Mouse (Mus musculus) neural tube, embryonic 10.5 days (tissue): ENCODE measurements at regions not wholly inside any gene's neighbourhood (a gene's known extent, or its start where the extent isn't known, plus 50 kb on each side); places are given as distances from the start of the nearest gene placed in this dataset.

Experiments
- DNase-seq: peaks from one replicate; pipeline ENCODE4 v3.0.0-alpha.2; 2017; ENCODE audit warnings: low spot score; ENCODE audit errors: extremely low spot score

DNA sequence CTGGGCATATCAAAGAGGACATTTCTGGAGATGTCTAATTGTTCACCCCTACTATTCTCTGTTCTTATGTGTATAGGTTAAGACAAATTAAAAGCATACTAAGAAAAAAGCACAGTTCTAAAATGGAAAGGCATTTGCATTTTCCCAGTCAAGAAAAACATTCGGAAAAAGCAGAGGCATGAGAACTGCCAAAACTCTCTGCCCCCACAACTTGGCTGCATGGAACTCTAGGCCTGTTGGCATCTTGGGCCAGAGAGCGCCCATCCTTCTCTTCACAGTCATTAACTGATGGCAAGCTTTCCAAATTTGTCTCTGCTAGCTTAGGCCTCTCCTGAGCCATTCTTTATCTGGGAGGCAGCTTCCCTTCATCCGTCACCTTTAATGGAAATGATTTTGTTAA, 281.6 kb downstream of the Tex13c3 start:
- no peak for DNase-seq

DNA sequence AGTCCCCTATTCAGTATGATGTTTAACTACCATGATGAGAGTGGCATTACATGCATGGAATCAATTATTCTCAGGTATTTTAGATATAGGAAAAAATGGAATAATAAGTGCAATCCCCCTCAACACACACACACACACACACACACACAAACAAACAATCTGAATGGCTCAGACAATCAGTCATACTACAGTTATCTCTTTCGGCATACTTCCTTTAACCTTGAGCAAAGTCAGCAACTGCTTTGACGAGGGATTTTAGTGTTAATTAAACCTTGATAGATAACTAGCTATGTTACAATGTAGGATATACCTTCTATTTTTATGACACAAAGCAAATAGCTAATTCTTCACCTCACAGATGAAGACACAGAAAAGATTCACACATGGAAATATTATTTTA, 312.1 kb downstream of the Tex13c3 start:
- DNase-seq: no peak

DNA sequence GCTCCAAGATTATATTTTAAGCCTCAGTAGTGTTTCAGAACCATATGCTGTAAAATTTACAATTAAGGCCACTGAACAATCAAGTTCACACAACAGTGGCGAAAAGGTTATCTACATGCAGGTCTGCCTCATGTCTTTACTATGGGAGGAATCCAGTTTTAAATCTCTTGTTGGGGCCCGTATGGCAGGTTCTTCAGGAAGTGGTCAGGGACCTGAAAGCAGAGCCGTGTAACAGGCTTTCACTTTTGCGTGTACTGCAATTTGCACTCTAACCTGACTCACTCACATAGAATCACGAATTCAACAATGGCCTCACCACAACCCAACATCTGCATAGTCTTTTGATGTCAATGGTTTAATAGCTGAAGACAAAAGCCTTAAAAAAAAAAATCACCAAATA, 312.6 kb downstream of the Tex13c3 start:
- no peak for DNase-seq

DNA sequence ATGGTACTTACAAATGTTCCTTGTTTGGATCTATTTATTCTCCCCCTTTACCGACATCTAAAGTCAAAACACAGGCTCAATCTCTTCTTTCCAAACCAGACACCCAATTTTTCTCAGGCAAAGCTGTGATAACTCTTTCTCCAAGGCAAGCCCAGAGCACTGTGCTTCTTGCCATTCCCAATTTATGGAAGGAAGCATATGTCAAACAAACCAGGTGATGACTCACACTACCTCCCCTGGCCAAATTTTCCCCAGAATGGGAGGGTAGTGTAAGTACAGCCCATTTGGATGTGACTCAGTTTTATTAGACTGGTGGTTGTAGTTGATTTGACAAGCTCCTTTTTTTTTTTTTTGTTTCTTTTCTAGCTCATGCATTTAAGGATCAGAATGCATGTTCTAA, 313.0 kb downstream of the Tex13c3 start:
- no peak for DNase-seq

DNA sequence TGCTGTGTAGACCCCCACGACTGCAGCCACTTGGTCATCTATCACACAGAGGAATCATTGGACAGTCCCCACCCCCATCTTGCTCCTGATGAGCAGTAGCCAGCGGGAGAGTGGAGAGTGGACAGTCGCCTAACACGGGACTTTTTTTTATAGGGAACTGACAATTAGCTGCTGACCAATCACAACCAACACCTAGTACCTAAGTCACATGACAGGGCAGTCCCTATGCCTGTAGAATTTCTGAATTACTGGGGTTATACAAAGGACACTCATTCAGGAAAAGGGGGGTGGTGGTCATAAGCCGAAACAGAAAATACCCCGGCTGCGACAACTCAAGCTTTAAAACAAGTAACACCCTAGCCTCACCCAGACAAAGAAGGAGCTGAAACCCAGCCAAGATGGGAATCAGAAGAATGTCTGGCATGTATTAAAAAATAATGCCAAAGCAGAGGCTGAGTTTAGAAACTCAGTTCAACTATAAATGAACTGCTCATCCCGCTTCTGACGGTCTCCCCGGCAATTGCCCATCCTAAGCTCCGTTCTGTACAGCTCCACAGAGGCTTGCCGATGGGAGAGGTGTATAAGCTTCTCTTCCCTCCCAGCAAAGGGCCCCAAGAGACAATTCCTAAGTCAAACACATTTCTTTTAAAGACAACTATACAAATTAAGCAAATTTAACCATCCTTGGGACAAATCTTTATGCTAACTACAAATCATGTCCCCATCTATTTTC, 313.8 kb downstream of the Tex13c3 start:
- DNase-seq: no peak

DNA sequence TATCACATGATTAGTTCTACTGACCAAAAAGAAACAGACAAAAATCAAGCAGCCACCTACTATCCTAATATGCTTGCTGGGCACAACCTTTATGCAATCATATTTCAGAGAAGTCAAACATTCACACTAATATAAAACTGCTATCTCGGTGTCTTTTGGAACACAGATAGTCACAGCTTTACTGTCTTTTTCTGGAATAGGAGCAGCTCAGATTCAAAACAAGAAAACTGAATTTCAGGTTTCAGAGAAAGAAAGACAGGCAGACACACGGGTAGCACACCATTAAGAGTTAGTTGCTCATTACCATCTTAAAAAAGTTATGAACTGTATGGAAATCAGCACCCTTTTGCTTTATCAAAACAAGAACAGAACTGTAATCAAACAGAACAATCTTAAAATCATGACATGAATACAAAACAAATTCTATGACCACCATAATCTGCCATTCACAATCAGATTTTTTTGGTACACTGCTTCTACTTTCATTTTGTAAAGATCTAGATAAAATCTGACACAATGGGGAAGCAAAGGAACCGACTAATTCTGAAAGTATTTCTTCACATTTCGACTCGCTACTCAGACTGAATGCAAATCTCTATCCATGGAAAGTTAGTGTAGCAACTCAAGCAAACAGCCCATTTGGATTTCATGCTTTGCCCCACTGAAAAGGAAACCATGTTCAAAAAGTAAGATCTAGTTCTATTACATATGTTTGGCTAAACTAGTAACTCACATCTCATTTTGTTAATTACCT, 315.1 kb downstream of the Tex13c3 start:
- no peak for DNase-seq

DNA sequence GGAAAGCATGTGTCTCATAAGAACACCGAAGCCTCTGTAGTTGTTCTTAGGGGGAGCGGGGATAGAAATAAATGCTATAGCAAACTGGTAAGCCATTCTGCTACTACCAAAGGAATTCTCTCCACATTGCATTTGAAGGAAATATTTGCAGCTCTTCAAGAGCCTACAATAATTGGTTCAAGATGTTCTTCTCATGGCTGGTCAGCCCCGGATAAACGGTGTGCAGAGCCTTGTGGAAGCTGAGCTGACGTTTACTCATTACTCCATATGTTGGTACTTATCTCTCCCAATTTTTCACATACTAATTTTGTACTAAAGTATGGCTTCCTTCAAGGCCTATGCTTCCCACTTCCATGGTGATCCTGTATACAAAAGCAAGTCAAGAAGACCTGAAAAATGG, 317.0 kb downstream of the Tex13c3 start:
- no peak for DNase-seq

DNA sequence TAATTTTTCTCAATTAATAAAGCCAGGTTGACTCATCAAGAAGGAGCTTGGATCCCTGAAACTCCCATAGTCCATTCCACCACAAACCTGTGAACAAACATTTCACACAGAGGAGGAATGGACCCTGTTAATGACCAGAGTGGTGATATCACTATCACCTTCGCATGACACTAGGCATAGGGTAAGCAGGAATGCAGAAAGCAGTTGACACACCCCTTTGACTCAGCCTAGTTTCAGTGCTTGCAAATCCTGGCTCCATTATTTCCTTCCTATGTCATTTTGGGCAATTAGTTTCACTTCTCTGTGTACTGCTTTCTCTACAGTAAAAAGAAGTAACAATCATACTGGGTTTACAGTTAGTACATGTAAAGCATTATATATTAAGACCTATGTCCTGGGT, 318.2 kb downstream of the Tex13c3 start:
- no peak for DNase-seq

DNA sequence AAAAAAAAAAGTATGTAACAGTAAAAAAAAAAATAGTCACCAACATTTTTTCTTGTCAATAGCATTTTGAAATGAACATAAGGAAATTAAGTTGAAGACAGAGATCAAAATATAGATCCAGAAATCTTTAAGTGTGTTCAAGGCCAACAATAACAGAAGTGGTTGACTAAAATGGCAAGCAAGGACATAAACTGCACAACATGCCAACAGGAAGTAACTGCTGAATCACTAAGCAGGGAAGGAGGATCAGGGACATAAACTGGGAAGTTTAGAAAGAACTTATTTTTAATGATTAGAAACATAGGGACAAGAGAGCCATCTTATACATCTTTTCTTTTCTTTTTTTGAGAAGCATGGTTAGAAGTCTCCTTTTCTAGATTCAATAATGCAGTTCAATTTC, 318.8 kb downstream of the Tex13c3 start:
- DNase-seq: no peak

DNA sequence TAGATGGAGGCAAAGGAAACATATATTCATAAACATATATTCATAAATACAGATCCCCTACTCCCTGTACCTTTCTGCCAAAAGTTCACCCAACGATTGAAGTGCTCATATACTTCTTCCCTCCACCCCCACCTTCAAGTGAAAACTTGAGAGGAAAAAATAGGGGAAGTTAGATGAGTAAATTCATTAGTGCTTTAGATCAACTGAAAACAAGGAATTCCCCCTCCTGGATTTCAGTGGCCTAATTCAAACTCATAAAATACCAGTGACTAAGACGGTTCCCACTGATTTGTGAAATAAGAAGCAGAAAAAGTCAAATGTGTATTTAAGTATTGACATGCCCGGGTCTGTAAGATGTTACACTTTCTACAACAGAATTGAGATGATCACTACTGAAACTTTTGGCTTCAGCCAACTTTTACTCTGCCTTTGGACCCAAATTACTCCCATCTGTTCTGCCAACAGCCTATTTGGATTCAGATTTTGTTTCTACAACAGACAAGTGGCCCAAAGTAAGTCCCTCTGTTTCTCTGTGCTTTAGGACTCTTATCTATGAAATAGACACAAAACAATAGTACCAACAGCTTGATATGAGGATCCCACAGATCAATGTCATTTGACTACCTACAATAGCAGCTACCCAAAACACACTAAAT, 320.7 kb downstream of the Tex13c3 start:
- DNase-seq: no peak

DNA sequence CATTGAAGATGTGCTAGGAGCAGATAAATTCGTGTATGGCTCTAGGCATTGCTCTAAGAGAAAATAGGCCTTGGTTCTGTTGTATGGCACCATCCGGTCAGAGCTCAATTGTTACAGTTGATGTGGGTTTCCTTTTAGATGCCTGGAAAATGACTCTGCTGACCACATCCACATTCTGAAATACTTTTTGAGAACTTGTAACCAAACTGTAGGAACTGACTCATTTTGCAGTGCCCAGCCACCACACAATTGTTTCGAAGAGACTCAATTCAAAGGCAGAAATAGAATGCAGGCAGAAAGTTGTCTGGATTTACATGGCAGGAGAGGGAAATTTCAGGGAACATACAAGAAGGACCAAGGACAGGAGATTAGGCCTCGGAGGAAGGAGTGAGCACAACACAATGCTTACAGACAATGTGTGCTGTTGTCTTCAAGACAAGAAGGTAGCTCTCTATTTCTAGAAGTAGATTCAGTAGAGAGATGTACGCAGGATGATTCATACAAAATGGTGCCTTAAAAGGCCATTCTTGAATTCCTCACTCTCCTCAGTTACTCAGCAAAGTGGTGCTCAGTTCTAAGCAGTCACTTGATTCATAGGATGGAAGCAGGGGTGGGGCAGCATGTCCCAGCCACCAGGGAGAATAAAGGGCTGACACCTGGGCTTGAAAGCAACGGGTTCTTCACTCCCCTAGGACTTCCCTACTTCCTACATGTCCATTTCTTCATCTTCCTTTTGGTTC, 323.5 kb downstream of the Tex13c3 start:
- DNase-seq: no peak

DNA sequence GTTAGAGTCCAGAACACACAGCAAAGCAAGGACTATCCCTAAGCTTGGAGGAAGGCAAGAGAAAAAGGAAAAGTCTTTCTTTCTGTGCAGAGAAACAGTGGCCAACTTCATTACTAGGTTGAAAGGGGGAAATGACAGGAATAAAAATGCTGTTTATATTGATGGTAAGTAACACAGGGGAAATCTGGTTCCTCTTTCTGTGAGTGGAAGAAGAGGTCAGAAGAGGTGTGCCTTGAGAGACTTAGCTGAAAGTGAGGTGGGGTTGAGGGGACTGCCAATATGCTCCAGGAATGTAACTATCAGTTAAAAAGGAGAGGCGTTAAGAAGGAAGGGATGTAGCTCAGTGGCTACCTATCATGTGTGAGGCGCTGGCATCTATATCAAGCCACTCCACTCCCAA, 327.5 kb downstream of the Tex13c3 start:
- no peak for DNase-seq

DNA sequence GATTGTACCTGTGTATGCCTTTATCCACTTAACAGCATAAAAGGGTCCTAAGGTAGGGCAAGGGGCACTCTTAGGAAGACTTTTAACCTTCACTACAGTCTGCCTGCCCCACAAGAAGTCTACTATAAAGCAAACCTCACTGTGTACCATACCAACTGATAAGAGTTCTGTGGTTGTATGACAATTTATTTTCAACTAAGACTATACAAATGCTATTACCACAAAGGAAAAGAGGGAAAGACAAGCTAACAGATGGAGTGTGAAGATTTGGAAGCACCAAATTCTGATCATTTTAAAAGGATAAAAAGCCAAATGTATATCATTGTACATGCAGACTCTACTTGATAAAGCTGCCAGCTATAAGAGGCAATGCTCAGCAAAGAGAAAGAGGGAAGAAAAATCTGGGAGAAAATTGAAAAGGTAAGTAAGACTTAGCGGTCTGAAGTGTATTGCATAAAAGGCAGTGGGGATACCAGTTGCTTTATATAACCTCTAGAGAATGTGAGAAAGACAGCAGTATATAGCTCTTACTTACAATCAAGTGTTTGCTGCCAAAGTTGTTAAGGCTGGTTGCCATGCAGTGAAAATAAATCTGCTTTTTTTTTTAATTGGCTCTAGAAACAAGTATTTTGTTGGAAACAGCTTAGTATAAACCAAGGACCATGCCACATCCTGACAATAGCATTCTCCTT, 328.8 kb downstream of the Tex13c3 start:
- no peak for DNase-seq

DNA sequence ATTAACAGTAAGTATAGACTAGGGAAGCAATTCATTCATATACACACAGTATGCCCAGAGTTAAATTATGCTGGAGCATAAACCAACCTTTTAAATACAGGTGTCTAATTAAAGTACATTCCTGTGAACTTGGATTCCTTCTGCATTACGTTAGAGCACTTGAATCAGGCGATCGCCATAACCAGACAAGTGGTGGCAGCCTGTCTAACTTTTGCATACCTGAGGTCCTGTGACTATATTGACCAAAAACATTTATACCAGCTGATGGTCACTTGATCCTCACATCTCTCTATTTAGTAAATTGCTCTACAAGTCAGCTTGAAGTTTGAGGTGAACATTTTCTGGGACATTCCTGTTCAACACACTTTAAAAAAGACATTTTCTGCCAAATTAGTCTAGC, 330.5 kb downstream of the Tex13c3 start:
- no peak for DNase-seq

DNA sequence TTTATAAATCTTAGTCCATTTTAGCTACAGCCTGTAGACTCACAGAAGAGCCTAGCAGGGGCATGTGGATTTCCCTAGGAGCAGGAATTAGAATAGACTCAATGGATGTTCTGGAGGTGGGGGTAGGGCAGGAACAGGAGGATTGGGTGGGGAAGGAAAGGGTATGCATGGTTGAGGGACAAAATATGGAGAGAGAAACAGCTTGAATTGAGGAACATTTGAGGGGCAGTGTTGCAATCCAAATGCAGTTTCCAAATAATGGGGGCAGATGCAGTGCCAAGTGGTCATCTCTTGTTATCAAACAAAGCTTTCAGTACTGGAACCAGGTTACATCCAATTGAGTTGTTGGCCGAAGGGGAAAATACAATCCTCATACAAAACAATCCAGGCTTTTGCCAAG, 332.4 kb downstream of the Tex13c3 start:
- no peak for DNase-seq

DNA sequence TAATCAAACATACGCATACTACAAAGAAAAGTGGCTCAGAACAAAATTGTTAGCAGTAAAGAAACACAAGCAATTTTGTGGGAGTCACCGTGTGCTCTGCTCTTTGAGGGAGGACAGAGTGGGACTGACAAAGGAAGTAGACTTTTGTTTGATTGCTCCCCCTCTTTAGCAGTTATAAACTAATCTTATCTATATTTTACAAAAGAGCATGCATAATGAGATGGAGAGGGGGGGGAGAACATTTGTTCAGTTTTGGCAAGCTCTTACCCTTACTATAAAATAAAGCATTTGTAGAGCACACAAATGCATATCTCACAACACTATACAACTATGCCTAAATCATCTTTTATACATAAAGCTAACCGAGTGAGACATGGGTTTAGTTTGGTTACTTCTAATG, 332.9 kb downstream of the Tex13c3 start:
- no peak for DNase-seq

DNA sequence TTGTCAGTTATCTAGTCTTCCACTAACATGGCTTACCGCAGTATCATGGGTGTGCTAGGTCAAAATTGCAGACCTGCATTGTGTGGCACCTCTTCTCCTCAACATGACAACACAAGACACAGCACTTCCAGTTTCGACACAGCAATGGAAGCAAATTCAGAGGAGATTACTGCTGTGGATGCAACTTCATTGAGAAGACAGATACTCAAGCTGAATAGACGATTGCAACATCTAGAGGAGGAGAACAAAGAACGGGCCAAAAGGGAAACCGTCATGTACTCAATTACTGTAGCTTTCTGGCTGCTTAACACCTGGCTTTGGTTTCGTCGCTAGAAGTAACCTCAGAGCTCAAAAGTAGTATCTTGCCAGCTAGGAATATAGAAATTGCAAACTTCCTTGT, 368.4 kb downstream of the Tex13c3 start:
- no peak for DNase-seq

DNA sequence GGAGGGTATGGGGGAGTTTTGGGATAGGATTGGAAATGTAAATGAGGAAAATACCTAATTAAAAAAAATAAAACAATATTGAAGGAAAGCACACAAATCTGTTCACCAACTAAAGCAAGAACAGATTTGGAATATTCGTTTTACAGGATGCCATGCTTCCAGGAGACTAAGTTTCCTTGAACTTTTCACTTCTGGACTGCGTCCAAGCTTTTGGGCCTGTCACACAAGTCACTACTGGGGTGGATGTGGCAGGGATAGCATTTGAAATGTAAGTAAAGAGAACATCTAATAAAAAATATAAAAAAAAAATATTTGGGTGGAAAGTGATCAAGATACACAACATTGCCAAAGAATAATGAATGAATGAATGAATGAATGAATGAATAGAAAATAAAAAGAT, 378.2 kb downstream of the Tex13c3 start:
- no peak for DNase-seq

DNA sequence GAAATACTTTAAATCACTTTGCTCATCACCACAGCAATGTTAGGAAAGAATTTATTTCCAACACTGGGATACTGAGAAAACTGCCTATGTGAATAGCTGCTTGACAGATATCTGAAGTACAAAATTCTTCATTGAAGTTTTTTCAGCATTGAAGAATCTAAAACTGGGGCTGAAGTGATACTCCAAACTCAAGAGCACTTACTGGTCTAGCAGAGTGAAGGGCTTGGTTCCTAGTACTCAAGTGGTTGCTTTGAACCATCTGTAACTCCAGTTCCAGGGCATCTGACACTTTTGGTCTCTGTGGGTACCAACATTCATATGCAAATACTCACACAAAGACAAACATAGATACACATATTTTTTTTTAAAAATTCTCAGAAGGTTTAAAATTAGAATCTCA, 385.2 kb downstream of the Tex13c3 start:
- no peak for DNase-seq

DNA sequence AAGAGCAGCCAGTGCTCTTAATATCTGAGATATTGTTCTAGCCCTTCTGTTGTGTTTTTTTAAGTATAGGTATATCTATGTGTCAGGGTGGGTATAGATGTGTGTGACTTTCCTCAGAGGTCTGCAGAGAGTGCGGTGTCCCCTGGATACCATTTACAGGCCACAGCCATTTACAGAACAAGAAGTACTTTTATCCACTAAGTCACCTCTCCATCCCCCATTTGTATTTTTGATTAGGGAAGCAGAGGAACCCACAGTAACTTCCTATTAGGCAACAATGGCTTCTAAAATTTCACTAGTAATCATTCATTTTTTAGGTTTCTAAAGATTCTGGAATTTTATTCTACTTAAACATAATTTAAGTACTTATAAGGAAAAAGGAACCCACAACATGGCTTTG, 396.7 kb downstream of the Tex13c3 start:
- no peak for DNase-seq

DNA sequence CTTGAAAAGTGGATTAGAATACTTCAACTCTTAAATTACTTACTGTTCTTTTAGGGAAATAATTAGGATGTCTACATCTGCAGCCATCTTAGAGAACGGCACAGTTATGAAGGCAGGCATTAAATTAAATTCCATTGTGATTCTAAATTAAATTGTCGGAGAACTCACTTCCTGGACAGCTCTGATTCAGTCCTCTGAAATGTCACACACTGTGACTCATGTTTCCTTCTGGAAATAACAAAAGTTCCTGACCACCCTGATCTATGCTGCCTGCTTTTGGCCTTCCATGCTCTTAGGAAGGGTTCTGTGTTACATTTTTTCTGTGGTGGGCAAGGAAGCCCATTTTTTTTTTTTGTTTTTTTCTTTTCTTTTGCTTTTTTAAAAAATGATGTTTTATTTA, 401.1 kb downstream of the Tex13c3 start:
- no peak for DNase-seq
